Mouse (Mus musculus): ENCODE measurements around the gene Srxn1. TPM values are rescaled to one million over a fixed set of nuclear protein-coding genes. Genes with fewer than 3 reads are reported as not detected.

Srxn1 gene
- polyA plus RNA-seq, 1 experiment from 2014 or later, result 11.0 TPM

DNA sequence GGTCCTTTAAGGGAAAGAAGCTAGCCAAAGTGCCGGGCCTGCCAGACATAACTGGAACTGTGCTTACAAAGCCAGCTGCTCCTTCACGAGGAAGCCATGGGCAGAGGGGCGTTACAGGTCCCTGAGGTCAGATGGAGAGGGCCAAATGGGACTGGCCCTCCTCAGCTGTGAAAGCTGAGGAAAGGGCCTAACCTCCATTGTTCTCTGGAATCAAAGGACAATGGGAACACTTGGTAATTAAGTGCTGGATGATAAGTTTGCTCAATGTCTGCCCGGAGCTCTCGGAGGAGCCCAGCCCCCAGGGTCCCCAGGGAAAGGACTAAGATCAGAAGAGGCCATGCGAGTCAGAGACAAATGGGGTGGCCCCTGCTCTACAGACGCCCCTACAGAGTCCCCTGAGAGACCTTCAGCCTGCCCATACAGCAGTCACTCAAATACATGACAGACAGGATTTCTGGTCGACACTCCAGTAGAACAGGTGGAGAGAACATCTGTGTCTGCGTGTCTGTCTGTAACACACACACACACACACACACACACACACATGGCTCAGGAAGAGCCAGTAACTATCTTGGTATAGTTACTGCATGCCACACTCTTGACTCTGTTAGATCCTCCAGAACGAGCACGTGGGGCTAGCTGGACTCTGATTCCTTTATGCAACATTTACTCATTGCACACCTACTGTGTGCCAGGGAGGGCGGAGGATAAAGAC is 13.8 kb upstream of the Srxn1 start:
- Histone ChIP-seq H3K36me3 (no peaks in the 10 kb centered on the region), H3K4me1 (peaks cover 18% of the 10 kb centered on the region), H3K27me3 (peaks cover 79% of the 10 kb centered on the region), H3K27ac (replicated peaks) (no peak overlapping the region), H3K9ac (no peak overlapping the region), H3K4me2 (replicated peaks) (no peak overlapping the region), H3K9me3 (replicated peaks) (no peaks in the 10 kb centered on the region), H3K4me3 (replicated peaks) (no peak overlapping the region)
- ATAC-seq (ENCODE audit: insufficient number of reproducible peaks, low FRiP score, low TSS enrichment, low read depth), result no peak
- 29% methylated on average over 12 of the region's 12 CpGs for WGBS

GRCm38 (mm10) chr2:152092927-152093326 is 12.4 kb upstream of the Srxn1 start:
- no peak for ATAC-seq (ENCODE audit: insufficient number of reproducible peaks, low FRiP score, low TSS enrichment, low read depth)
- 4% methylated on average over 45 of the region's 45 CpGs for WGBS

DNA sequence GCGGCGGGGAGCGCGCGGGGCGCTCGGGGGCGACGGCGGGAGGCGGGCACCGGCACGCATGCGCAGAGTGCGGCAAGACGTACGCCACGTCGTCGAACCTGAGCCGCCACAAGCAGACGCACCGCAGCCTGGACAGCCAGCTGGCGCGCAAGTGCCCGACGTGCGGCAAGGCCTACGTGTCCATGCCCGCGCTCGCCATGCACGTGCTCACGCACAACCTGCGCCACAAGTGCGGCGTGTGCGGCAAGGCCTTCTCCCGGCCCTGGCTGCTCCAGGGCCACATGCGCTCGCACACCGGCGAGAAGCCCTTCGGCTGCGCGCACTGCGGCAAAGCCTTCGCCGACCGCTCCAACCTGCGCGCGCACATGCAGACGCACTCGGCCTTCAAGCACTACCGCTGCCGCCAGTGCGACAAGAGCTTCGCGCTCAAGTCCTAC is 11.9 kb upstream of the Srxn1 start:
- Histone ChIP-seq H3K27ac (replicated peaks) (no peak overlapping the region), H3K4me3 (replicated peaks) (peak overlapping the region; percentile 47), H3K9me3 (replicated peaks) (no peaks in the 10 kb centered on the region), H3K9ac (no peak overlapping the region), H3K36me3 (no peaks in the 10 kb centered on the region), H3K4me2 (replicated peaks) (peak overlapping the region; percentile 71), H3K27me3 (peaks cover 84% of the 10 kb centered on the region), H3K4me1 (peaks cover 18% of the 10 kb centered on the region)
- no peak for ATAC-seq (ENCODE audit: insufficient number of reproducible peaks, low FRiP score, low TSS enrichment, low read depth)
- 1% methylated on average over 49 of the region's 60 CpGs for WGBS

More at GRCm38 (mm10) chr2:152092927-152093326, 12.4 kb upstream of the Srxn1 start:
- Histone ChIP-seq H3K27ac (replicated peaks) (no peak overlapping the region), H3K4me2 (replicated peaks) (peak overlapping the region; percentile 71), H3K27me3 (peaks cover 86% of the 10 kb centered on the region), H3K36me3 (no peaks in the 10 kb centered on the region), H3K4me3 (replicated peaks) (peak overlapping the region; percentile 47), H3K9ac (no peak overlapping the region), H3K9me3 (replicated peaks) (no peaks in the 10 kb centered on the region), H3K4me1 (peaks cover 18% of the 10 kb centered on the region)

DNA sequence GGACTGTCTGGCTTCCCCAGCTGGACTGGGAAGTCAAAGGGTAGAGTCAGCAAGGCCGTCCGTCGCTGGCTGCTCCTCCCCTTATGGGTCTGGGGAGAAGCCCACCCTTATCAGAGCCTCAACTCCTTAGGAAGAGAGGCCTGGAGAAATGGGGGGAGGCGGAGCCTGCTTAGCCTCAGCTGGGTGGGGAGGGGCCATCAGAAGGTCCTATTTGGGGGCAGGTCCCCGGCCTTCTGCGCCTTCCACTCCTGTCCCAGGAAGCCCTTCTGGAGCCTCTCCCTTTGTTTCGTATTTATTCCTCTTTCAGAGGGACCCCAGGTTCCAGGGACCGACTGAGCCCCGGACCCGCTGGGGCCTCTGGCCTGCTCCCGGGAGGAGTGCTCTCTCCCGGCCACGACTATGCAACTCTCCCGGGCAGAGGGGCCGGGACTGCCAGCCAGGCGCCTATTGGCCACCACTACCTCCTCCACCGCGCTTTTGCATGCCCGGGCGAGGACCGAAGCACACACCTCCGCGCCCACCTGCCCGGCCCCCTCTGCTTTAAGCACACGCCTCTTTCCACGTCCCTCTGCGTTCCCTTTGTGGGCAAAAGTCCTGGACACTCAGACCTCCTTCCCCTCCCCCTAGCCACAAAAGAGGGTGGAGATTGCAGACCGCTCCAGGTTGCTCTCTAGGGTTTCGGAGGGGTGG is 10.3 kb upstream of the Srxn1 start:
- no peaks in the 10 kb centered on the region for H3K9me3 ChIP-seq (replicated peaks)
- peaks cover 72% of the 10 kb centered on the region for H3K27me3 ChIP-seq
- peak overlapping the region; percentile 18; the same call in 1 of the 2 replicates for H3K4me3 ChIP-seq (replicated peaks)
- peaks cover 18% of the 10 kb centered on the region for H3K4me1 ChIP-seq
- ATAC-seq (ENCODE audit: insufficient number of reproducible peaks, low FRiP score, low TSS enrichment, low read depth), result peak; percentile 13; the same call in 1 of the 2 replicates
- 7% methylated on average over 29 of the region's 29 CpGs for WGBS
- H3K9ac ChIP-seq, result no peak overlapping the region
- peak overlapping the region; percentile 36 for H3K4me2 ChIP-seq (replicated peaks)
- H3K36me3 ChIP-seq, result no peaks in the 10 kb centered on the region
- no peak overlapping the region for H3K27ac ChIP-seq (replicated peaks)

GRCm38 (mm10) chr2:152096922-152097321 is 8.4 kb upstream of the Srxn1 start:
- Histone ChIP-seq H3K9me3 (replicated peaks) (no peaks in the 10 kb centered on the region), H3K36me3 (no peaks in the 10 kb centered on the region), H3K4me3 (replicated peaks) (no peak overlapping the region), H3K27me3 (peaks cover 53% of the 10 kb centered on the region), H3K4me1 (peaks cover 18% of the 10 kb centered on the region), H3K4me2 (replicated peaks) (no peak overlapping the region), H3K9ac (no peak overlapping the region), H3K27ac (replicated peaks) (no peak overlapping the region)
- 68% methylated on average over 2 of the region's 2 CpGs for whole genome bisulfite sequencing
- ATAC-seq (ENCODE audit: insufficient number of reproducible peaks, low FRiP score, low TSS enrichment, low read depth), result no peak

DNA sequence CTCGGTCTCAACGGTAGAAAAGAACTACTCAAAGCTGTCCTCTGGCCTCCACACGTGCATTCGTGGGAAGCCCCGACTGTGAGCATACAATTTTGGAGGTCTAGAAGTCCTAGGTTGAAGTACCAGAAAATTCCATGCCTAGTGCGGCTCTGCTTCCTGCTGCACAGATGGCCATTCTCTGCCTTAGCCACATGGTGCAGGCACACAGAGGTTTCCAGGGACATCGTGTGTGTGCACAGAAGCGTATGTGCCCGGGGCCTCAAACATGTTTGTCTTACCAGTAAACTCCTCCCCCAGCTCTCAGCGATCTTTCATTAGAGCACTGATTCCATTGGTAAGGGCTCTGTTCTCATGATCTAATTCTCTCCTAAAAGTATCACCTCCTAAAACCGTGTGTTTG is 7.4 kb upstream of the Srxn1 start:
- Histone ChIP-seq H3K9ac (no peak overlapping the region), H3K9me3 (replicated peaks) (no peaks in the 10 kb centered on the region), H3K4me1 (peaks cover 17% of the 10 kb centered on the region), H3K36me3 (no peaks in the 10 kb centered on the region), H3K4me2 (replicated peaks) (no peak overlapping the region), H3K27ac (replicated peaks) (no peak overlapping the region), H3K4me3 (replicated peaks) (no peak overlapping the region), H3K27me3 (peaks cover 45% of the 10 kb centered on the region)
- 70% methylated on average over 11 of the region's 11 CpGs for WGBS
- ATAC-seq (ENCODE audit: insufficient number of reproducible peaks, low FRiP score, low TSS enrichment, low read depth), result no peak

DNA sequence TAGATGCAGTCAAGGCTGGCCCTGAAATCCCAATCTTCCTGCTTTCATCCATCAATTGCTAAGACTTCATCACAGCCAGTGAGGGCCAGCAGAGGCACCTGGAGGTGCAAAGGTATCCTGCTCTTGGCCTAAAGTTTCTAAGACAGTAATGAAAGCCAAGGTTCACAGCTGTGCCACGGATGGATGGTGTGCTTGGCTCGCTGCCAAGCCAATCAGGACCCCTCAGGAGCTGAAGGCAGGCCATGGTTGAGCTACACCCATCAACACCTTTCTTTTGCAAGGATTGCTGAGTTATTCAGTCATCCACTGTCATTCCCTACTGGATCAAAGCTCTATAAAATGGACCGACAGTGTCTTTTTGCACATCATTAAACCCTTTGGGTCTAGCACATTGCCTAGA is 5.8 kb upstream of the Srxn1 start:
- Histone ChIP-seq H3K36me3 (no peaks in the 10 kb centered on the region), H3K27ac (replicated peaks) (no peak overlapping the region), H3K4me2 (replicated peaks) (no peak overlapping the region), H3K9ac (no peak overlapping the region), H3K9me3 (replicated peaks) (no peaks in the 10 kb centered on the region), H3K27me3 (peaks cover 31% of the 10 kb centered on the region), H3K4me3 (replicated peaks) (no peak overlapping the region), H3K4me1 (peaks cover 6% of the 10 kb centered on the region)
- ATAC-seq (ENCODE audit: insufficient number of reproducible peaks, low FRiP score, low TSS enrichment, low read depth), result no peak
- 55% methylated on average over 3 of the region's 3 CpGs for WGBS

- Histone ChIP-seq H3K4me3 (replicated peaks) (no peak overlapping the region), H3K9ac (no peak overlapping the region), H3K4me2 (replicated peaks) (no peak overlapping the region), H3K36me3 (no peaks in the 10 kb centered on the region), H3K27ac (replicated peaks) (no peak overlapping the region), H3K27me3 (peaks cover 10% of the 10 kb centered on the region; the same call in 1 of the 2 replicates), H3K4me1 (peaks cover 7% of the 10 kb centered on the region), H3K9me3 (replicated peaks) (no peaks in the 10 kb centered on the region)
- WGBS, result 61% methylated on average over 13 of the region's 13 CpGs
- ATAC-seq (ENCODE audit: insufficient number of reproducible peaks, low FRiP score, low TSS enrichment, low read depth), result no peak
Measured at GRCm38 (mm10) chr2:152101761-152102160, 3.6 kb upstream of the Srxn1 start.

DNA sequence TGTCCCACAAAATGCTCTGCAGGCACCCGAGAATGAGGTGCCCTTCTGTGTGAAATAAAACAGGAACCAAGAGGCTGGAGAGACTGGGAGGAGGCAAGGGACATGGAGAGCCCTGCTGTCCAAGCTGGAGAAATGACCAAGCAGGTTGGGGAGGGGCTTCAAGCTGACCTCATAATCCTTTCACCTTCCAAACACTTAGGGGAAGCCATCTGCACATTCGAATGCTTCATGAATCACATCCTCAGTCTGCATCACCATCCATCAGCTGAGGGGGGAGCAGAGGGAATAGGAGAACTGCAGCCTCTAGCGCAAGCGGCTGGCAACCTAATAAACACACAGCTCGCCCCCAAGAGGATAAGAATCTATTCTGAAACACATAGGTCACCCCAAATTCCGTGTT is 2.9 kb upstream of the Srxn1 start:
- Histone ChIP-seq H3K27me3 (peaks cover 10% of the 10 kb centered on the region; the same call in 1 of the 2 replicates), H3K4me1 (peaks cover 7% of the 10 kb centered on the region), H3K9me3 (replicated peaks) (no peaks in the 10 kb centered on the region), H3K36me3 (no peaks in the 10 kb centered on the region), H3K9ac (no peak overlapping the region), H3K4me2 (replicated peaks) (no peak overlapping the region), H3K27ac (replicated peaks) (no peak overlapping the region), H3K4me3 (replicated peaks) (no peak overlapping the region)
- 66% methylated on average over 6 of the region's 6 CpGs for WGBS
- no peak for ATAC-seq (ENCODE audit: insufficient number of reproducible peaks, low FRiP score, low TSS enrichment, low read depth)

DNA sequence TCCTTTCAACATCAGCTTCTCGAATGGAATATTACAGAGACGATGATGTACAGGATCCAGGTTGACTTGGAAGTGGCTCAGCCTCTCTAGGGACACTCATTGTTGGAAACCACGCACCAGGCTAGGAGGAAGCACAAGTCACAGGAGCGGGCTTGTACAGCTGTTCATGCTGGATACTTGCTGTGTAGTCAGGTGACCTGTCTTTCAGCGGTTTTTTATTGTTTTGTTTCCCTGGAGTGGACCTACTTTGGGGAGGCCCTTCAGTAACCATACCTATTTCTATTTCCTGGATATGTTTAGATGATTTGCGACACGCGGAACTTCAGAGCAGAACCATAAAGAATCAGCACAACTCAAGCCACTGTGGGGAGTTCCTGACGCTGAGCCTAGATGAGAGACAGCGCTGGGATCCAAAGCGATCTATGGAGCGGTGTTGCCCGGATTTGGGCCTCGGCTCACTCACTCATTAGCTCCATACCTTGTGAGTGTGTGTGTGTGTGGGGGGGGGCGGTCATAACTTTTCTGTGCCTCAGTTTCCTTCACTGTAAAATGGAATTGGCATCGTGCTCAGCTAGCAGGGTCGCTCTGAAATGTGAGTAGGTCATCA is 502 bp upstream of the Srxn1 start:
- 17% methylated on average over 17 of the region's 17 CpGs for WGBS
- peak; percentile 21 for ATAC-seq (ENCODE audit: insufficient number of reproducible peaks, low FRiP score, low TSS enrichment, low read depth)
- peaks cover 7% of the 10 kb centered on the region for H3K4me1 ChIP-seq
- peak overlapping the region; percentile 89 for H3K4me2 ChIP-seq (replicated peaks)
- no peaks in the 10 kb centered on the region for H3K36me3 ChIP-seq
- no peak overlapping the region for H3K27ac ChIP-seq (replicated peaks)
- H3K9ac ChIP-seq, result peak overlapping the region; percentile 72
- H3K4me3 ChIP-seq (replicated peaks), result peak overlapping the region; percentile 69
- no peaks in the 10 kb centered on the region for H3K9me3 ChIP-seq (replicated peaks)
- H3K27me3 ChIP-seq, result peaks cover 4% of the 10 kb centered on the region; the same call in 1 of the 2 replicates

GRCm38 (mm10) chr2:152106225-152106595 is 894 bp downstream of the Srxn1 start:
- peak overlapping the region; percentile 89 for H3K4me2 ChIP-seq (replicated peaks)
- no peaks in the 10 kb centered on the region for H3K36me3 ChIP-seq
- H3K9ac ChIP-seq, result peak overlapping the region; percentile 72; the same call in 1 of the 2 replicates
- 79% methylated on average over 3 of the region's 3 CpGs for WGBS
- 0 out of 2 replicates have a peak, but pooled peaks cover 4% of the 10 kb centered on the region for H3K27me3 ChIP-seq
- no peaks in the 10 kb centered on the region for H3K9me3 ChIP-seq (replicated peaks)
- H3K4me3 ChIP-seq (replicated peaks), result peak overlapping the region; percentile 69
- H3K4me1 ChIP-seq, result peaks cover 7% of the 10 kb centered on the region
- ATAC-seq (ENCODE audit: insufficient number of reproducible peaks, low FRiP score, low TSS enrichment, low read depth), result no peak
- H3K27ac ChIP-seq (replicated peaks), result no peak overlapping the region
